Mouse (Mus musculus): Measurements from ENCODE around the gene Ptprj.

GRCm38 (mm10) chr2:90474593-90475405, 105.6 kb downstream of the Ptprj start:
- TF ChIP-seq GATA1 (IDR thresholded peaks at IDR 0.05; ENCODE audit: borderline replicate concordance, low read length) (no peak), FLI1 (IDR thresholded peaks at IDR 0.05; ENCODE audit: low read length) (no peak)
